Mouse (Mus musculus) large intestine, adult 2 months (tissue): ENCODE measurements around the gene Appbp2. TPM values are rescaled to one million over a fixed set of nuclear protein-coding genes. Genes with fewer than 3 reads are reported as not detected.

Experiments
- DNase-seq: peaks from one replicate; pipeline ENCODE4 v3.0.0-alpha.2; 2012; ENCODE audit warnings: low read depth, low spot score
- WGBS: fragments of 180-500 bp; shearing (Covaris S2); methylation state at CpG from one replicate; pipeline ENCODE4 v1.1.7; 2018; 5-methylcytosine and 5-hydroxymethylcytosine counted together
- polyA plus RNA-seq: library from polyadenylated mRNA; depleted of rRNA; stranded (reverse); fragments of >200 nt; gene quantifications from 2 replicates; pipeline ENCODE4 v1.2.3, GENCODE M21; 2012

Appbp2 gene
- polyA plus RNA-seq, 1 experiment, result 6.5 TPM

DNA sequence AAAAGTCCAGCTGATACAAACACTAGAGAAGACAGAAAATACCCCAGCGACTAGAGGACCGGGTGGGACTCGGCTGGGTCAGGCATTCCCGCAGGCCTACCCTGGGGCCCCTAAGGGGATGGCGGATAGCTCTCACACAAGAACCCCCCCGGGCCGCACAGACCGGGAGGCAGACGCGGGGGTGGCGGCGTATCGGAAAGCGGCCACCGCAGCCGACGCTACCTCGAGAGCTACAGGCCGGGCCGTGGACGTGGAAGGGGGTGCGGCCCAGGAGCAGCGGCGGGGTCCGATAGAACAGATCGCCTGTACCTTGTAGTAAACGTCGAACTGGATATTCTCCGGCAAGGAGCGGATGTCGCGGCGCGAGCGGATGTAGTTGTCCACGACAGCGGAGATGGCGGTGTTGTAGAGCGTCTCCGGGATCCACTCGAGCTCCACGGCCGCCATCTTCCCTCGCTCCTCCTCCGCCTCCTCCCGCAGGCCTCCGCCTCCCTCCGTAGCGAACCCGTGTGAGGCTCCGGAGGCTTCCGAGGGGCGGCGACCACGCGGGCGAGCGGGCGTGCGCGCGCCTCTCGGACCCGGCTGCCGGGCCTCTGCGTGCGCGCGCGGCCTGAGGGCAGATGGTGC lies 454 bp downstream of the Appbp2 start:
- under 1% methylated on average over 69 of the region's 70 CpGs for WGBS
- no peak for DNase-seq

DNA sequence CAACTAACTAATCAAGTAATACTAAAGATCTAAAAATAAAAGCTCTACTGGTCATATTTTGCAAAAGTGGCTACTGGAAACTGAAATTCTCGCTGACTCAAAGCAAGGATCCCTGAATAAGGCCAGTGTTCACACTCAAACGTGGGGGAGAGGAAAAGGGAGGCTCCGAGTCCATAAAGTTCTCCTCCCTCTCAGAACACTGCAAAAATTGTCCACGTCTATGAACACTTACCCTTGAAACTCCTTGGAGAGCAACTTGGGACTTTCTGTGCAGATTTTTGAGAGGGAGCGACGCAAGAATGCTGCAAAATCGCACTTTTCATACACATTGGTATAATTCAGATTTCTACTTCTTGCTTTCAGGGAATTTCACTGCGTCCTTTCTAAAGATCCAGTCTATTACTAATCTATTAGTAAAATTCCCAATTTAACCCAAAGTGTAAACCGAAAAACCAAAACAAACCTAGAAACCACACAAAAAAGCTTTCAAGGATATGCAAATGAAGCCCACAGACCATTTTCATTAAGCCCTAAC lies 1.2 kb downstream of the Appbp2 start:
- DNase-seq, result no peak
- 3% methylated on average over 9 of the region's 9 CpGs for WGBS

DNA sequence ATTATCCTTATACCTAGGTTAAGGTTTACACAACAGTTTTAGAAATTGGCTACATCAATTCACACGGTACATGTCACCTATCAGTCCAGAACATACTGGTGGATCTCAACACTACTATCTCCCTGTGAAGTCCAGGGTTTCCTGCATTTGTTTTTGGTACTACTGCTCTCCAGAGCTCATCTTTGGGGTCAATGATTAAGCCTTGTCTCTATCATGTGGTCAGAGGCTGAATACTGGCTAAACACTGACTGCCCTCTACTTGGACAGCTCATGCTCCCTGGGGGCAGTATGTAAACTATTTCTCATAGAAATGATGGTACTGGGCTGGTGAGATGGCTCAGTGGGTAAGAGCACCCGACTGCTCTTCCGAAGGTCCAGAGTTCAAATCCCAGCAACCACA lies 11.7 kb downstream of the Appbp2 start:
- DNase-seq, result no peak
- WGBS, result 98% methylated on average over 3 of the region's 3 CpGs

DNA sequence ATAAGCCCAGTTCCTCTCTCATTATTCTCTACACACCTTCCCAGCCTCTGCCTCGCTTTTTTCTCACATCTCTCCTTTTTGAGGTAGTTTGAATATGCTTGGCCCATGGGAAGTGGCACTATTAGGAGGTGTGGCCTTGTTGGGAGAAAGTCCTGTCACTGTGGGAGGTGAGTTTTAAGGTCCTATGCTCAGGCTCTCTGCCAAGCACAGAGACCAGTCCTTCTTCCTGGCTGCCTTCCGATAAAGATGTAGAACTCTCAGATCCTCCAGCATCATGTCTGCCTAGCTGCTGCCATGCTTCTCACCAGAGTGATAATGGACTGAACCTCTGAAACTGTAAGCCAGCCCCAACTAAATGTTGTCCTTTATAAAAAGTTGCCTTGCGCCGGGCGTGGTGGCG lies 12.4 kb downstream of the Appbp2 start:
- no peak for DNase-seq
- WGBS, result 92% methylated on average over 6 of the region's 6 CpGs

DNA sequence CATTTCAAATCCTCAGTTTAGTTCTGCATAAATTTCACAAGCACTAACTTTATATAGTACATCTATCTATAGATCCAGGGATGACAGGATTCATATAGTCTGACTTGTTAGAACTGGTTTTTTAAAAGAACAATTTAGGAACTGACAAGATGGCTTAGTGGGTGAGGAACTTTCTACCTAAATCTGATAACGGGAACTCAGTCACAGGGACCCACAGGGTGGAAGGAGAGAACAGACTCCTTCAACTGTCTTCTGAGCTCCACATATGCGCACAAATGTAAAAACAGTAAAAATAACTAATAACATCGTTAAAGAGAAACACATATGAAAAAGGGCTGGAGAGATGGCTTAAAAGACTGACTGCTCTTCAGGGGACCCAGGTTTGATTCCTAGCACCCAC lies 15.9 kb downstream of the Appbp2 start:
- 86% methylated on average over 3 of the region's 3 CpGs for WGBS
- no peak for DNase-seq

DNA sequence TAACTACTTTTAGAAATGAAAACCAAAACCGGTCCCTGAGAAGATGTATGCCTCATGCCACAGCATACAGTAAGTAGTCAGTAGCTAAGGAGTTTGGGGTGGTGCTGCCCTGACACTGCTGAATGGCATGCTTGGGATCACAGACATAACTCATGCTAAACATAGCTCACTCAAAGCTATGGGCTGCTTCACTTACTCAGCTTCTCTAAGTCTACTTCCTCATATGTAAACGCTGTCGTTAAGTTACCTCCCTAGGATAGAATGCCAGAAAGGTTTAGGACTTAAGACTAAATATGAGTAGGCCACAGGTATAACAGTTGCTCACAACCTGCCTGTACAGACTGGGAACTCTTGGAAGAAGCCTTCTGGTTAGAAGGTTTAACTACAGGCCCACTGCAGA lies 20.3 kb downstream of the Appbp2 start:
- 63% methylated on average over 3 of the region's 3 CpGs for WGBS
- no peak for DNase-seq

DNA sequence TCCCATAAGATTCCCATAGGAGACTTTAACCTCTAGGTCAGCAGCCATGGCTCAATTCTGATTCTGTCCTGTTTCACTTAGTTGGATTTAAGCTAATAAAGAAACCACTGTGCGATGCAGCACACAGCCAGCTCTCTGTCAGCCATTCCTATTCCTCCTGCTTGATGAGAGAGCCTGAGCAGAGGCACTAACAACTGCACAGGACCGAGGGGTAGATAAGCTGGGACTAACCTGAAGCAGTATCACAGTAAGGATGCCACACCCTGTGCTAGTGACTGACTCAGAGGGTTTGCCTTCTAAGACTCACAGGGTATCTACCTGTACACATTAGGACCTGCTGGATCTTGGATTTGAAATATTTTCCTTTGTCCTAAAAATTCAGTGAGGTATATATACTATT lies 21.7 kb downstream of the Appbp2 start:
- no peak for DNase-seq
- 79% methylated on average over 2 of the region's 2 CpGs for WGBS

DNA sequence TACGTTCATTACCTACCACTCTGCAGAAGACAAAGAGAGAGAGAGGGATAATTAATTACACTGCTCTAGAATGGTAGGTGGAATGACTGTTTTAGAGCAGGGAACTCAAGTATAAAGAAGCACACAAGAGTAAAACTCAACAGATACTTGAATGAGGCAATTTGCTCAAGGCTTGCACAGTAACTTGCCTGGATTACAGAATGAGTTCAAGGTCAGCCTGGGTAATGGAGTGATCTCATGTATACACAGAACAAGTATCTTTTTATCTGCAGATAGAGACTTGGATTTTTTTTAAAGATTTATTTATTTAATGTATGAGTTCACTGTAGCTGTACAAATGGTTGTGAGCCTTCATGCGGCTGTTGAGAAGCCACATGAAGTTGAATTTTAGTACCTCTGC lies 23.8 kb downstream of the Appbp2 start:
- WGBS, result 86% methylated on average over 2 of the region's 2 CpGs
- no peak for DNase-seq

DNA sequence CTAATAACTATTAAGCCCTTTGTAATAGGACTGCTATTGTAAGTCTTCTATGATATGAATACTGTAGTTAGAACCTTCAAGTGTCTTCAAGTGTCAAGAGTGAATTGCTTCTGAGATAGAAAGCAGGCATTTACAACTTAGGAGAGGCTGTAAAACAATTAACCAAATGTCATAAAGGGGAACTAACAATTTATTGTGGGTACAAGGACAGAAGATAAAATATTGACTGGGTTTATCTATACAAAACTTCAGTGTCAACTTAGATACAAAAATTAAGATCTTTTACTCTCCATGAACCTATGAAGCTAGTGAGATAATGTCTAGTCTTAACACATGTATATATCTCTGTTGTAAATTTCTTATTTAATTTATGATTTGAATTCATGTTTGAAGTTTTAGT lies 28.7 kb downstream of the Appbp2 start:
- DNase-seq, result no peak

DNA sequence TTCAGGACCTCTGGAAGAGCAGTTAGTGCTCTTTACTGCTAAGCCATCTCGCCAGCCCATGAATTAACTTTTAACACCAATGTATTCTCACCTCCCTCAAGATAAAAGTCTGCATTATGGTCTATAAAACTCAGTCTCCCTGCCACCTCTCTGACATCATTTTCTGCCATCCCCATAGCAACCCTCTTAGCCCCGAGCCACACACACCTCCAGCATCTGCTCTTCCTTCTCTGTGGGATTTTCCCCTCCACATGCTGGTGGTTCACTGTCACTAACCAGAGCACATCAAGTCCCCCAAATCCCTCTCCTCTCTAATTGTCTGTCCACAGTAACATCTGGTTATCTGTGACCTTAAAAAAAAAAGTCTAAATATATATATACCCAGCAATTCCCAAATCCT lies 36.0 kb downstream of the Appbp2 start:
- WGBS, result 47% methylated on average over 2 of the region's 2 CpGs
- no peak for DNase-seq

DNA sequence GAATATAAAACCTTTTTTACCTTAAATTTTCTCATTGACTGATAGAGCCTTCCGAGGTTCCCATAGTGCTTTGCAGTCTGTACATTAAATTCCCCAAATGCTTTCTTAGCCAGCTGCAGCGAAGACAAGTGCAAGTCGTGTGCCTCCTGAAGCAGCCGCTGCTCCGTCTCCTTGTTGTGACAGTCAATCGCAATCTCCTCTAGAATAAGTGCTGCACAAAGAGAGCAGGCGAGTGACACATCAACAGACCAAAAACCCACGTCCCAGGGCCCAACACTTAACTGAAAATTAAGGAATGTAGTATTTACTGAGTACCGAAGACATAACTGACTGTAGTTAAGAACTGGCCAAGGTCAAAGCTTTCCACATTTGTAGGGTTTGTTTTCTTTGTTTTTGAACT lies 38.9 kb downstream of the Appbp2 start:
- DNase-seq, result no peak
- WGBS, result 90% methylated on average over 9 of the region's 9 CpGs

DNA sequence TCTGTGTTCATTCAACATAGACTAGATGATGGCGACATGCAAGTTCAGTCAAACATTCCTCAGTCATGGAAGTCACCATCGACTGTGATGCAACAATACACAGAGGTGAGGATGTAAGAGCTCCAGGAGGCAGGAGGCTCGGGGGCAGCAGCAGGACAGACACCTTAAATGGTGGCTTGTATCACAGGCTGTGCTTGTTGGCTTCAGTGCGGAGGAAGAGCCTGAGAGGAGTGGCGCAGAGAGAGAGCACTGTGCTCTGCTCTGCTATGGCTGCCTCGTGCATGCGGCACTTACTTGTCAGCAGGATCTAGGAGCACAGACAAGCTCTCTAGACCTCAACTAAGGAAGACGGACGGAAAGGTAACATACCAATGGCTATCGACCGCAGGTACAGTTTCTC lies 40.7 kb downstream of the Appbp2 start:
- WGBS, result 94% methylated on average over 11 of the region's 11 CpGs

DNA sequence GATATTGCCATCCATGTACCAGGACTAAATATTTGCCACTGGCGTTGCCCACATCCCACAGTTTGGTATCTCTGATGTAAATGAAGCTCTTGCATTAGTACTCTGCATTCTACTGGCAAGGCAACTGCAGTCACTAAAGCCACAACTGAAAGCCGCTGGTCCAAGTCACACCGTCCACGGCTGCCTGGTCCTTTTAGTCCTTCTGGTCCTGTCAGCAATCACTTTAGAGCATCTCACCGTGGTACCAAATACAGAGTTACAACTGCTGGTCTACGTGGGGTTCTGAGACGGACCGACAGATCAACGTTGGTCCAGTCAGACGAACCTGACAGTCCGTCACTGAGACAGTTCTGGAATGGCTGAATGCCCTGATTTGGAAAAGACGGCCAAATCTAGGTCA lies 44.2 kb downstream of the Appbp2 start:
- DNase-seq, result no peak
- WGBS, result 95% methylated on average over 12 of the region's 12 CpGs

More for the DNA sequence above, 40.7 kb downstream of the Appbp2 start:
- DNase-seq, result no peak

DNA sequence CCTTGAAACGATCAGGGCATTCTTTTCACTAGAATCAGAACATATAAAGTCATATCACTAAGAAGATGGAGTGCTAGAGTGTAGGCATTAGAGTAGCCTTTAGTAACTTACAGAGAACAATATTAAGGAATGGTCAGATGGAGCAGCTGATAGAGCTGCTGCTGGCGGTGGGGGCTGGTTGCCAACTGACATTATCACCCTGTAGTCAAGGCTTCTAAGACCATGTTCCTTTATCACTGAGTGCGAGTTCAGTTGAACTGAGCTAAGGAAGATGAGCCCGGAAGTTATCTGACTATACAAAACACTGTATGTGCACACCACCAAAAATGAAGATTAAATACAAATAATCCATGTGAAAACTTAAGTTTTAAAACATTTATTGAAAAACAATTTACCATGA lies 45.8 kb downstream of the Appbp2 start:
- no peak for DNase-seq

DNA sequence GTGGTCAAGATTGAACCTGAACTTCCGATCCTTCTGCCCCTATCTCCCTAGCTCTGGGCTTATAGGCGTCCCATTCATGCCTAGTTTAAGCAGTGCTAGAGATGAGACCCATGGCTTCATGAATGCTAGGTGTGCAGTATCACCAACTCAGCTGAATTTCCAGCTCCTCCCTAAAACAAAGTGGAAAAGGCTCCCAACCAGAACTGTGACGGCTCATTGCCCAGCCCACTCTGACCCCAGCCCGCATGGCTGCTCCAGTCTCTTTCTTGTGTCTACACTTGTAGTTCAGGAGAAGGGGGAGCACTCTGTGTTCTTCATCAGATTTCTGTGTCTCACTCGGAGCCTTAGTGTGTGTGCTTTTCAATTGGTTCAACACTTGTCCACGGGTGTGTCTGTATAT lies 50.1 kb downstream of the Appbp2 start:
- 80% methylated on average over 6 of the region's 6 CpGs for WGBS
- no peak for DNase-seq

More for the DNA sequence above, 45.8 kb downstream of the Appbp2 start:
- WGBS, result 92% methylated on average over 4 of the region's 4 CpGs

DNA sequence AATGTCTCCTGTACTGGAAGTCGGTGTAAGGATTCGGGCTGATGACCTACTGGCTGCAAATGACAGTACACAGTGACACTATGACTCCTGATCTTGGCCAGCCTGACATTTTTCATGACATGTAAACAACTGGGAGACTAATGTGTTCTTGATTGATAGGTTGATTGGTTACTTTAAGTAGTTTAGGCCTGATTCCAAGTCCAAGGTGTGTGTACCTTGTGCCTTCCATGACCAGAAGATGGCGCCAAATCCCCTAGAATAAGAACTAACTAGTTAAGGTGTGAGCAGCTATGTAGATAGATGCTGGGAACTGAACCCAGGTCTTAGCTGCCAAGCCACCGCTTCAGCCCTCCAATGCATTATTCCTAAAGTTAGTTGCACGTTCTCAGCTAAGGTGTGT lies 50.8 kb downstream of the Appbp2 start:
- peak; percentile 46 for DNase-seq
- whole genome bisulfite sequencing, result 85% methylated on average over 5 of the region's 5 CpGs

DNA sequence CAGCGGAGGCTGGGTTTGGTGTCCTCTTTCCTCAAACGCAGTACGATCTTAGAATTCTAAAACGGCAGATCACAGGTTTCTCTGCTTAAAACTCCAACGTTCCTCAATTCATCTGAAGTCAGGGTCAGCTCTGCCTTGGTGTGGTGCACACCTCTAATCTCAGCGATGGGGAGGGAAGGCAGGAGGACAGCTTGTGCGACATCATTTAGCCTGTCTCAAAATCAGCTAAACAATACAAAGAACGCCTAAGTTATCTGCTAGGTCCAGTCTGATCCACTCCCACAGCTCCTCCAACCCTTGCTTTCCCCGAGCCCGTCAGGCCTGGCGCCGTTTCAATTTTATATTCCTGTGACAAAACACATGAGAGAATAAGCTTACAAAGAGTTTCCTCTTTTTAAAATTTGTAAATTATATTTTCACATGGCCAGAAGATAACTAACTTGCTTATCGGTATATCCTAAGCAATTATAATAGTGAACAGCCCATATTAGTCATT lies 51.6 kb downstream of the Appbp2 start:
- no peak for DNase-seq
- 21% methylated on average over 13 of the region's 13 CpGs for WGBS

DNA sequence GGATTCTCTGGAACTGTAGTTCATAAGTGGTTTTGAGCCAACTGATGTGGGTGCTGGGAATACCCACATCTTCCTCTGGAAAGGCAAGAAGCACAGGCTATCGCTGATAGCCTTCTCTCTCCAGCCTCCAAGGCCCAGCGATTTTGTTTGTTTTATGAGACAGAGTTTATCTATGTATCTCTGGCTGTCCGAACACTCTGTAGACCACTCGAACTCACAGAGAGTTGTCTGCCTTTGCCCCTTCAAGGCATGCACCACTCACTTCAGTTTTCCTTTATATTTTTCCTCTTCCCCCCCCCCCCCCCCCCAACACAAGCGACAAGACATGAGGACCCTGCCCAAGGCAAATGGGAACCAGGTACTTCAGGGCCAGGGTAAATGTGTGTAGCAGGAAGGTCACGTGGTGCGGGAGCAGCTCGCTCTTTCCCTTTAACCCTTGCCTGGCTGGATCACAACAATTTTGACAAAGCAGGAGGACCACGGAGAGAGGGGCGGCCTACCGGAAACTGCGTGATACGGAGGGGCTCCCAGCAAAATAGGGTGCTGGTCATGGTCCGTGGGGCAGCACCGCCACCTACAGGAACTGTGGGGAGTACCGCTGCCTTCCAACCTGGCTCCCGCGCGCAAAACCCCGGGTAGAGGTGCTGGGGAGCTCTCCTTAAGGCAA lies 52.2 kb downstream of the Appbp2 start:
- WGBS, result 4% methylated on average over 20 of the region's 20 CpGs
- DNase-seq, result peak; percentile 19

DNA sequence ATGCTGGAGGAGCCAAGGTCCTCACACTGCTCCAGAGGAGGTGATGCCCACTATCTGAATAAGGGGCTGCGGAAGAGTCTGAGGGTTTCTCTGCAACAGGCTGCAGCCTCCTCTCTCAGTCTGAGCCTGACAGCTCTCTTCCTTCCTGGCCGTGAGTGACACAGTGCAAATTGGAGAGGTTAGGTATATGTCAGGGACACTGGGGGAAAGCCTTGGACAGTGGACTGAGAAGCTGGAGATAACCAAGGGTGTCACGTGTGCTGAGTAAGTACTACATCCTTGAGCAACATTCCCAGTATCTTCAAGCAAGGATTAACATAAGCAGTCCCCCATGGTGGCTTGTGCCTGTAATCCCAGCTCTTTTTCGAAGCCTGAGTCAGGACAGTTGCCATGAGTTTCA lies 56.5 kb downstream of the Appbp2 start:
- WGBS, result 82% methylated on average over 4 of the region's 4 CpGs
- no peak for DNase-seq

DNA sequence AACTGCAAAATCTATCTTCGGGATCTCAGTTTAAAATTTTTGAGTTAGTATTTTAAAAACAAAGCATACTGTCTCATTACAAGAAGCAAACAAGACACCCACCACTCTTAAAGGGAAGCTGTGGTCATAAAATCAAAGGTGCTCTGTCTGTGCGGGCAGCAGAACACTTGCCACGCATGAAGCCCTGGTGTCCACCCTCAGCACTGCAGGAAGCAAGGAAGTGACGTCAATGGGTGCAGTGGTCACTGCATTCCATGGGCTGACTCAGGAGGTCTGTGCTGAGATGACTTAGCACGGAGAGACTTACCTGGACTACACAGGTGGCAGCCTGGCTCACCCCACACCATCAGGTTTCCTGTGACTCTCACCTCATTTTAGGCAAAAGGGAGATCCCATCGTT lies 57.2 kb downstream of the Appbp2 start:
- DNase-seq, result no peak
- 73% methylated on average over 6 of the region's 6 CpGs for WGBS

DNA sequence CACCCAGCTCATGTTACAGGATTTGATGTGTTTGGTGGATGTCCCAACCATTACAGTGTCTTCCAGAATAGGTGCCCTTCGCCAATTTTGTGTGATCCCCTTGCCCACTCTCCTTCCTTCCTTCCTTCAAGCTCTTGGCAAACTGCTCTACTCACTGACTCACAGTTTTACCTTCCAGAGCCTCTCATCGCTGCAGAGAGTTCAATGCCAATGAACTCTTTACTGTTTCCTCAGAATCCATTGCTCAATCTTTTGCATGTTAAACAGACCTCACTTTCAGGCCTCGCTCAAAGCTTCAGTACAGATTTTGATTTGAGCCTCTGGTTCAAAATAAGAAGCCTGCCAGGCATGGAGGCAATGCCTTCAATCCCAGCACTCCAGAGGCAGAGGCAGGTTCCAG lies 59.0 kb downstream of the Appbp2 start:
- DNase-seq, result no peak
- 65% methylated on average over 3 of the region's 3 CpGs for WGBS
